Mouse (Mus musculus) CD8-positive naive resting alpha-beta T cell, adult 57 days (primary cell): ENCODE results near the gene Podn. TPM values are rescaled to one million over a fixed set of nuclear protein-coding genes. Genes with fewer than 3 reads are reported as not detected.

ENCODE experiments used
- total RNA-seq: library from RNA; stranded (reverse); gene quantifications from one replicate; pipeline ENCODE4 v1.2.4, GENCODE M21; 2023

Podn gene
- total RNA-seq: 0.83 TPM

GRCm38 (mm10) chr4:108096345-108096744, at the start of gene Podn:
Gene Podn (minus strand): TSS chr4:108096445.

GRCm38 (mm10) chr4:108144880-108145279, 48.6 kb upstream of the Podn start, which contains the start of gene Scp2:
Gene Scp2 (minus strand): TSS chr4:108144998.

DNA sequence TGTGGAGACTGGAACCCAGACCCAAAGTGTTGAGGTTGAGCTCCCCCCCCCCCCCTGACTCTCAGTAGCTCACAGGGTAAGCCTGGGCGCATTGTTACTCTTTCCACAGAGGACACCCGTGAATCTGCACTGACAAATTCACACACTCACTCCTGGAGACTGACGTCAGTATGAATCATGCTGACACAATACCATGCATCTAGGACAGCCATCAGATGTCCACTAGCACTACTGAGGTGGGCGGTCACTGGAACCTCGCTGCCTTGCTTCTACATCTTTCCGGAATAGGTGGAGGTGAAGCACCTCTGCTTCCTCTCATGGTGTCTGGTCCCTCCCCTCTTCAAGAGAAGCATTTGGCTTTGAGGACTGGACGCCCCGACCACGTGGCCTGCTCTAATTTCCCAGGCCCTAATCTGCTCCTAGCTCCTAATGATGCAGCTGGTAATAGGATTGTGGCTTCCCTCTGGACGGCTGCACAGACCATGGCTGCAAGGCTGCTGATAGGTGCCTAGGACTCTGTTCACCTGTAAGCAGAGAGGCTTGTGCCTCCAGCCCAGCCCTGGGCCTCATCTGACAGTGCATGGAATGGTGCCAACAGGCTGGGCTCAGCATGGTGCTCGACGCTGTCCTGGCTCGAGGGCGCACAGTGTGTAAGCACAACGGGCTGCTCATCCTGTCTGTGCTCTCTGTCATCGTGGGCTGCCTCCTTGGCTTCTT, 128.1 kb downstream of the Podn start, which contains the start of gene Slc1a7:
TSS of gene Slc1a7 (plus strand) at position 367 of the 717 bp plus-strand sequence.

Other genes with a start within 250 kb of the Podn start
- gene Magoh, start 216.7 kb downstream of the Podn start, total RNA-seq: 84.8 TPM
- gene 0610037L13Rik, start 206.6 kb downstream of the Podn start, total RNA-seq: 44.9 TPM
- 10.0 TPM for gene Cpt2, start 172.8 kb downstream of the Podn start, total RNA-seq
- gene Slc1a7, start 128.1 kb downstream of the Podn start, total RNA-seq: not detected
- gene Scp2, start 48.6 kb upstream of the Podn start, total RNA-seq: 120 TPM
- 2.1 TPM for gene Echdc2, start 69.0 kb upstream of the Podn start, total RNA-seq
- not detected for gene Zyg11a, start 121.6 kb upstream of the Podn start, total RNA-seq
- 38.9 TPM for gene Zyg11b, start 204.7 kb upstream of the Podn start, total RNA-seq
- gene Coa7, start 231.7 kb upstream of the Podn start, total RNA-seq: 22.9 TPM